Mouse (Mus musculus): ENCODE data around the gene Myom1.

DNA sequence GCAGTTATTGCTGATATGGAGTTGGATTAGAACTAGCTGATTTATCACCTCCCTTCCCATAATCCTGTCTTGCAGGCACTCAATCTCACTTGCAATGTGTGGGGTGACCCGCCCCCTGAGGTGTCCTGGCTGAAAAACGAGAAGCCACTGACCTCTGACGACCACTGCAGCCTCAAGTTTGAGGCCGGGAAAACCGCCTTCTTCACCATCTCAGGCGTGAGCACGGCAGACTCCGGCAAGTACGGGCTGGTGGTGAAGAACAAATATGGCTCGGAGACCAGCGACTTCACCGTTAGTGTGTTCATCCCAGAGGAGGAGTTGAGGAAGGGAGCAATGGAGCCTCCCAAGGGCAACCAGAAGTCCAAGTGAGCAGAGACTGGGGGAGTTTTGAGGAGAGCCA is 123.6 kb downstream of the Myom1 start:
- TF ChIP-seq CTCF (IDR thresholded peaks at IDR 0.05) (no peak), EP300 (IDR thresholded peaks at IDR 0.05) (no peak)
